7 mouse cellular contexts compared by ENCODE assay signal in the genomic region with DNA sequence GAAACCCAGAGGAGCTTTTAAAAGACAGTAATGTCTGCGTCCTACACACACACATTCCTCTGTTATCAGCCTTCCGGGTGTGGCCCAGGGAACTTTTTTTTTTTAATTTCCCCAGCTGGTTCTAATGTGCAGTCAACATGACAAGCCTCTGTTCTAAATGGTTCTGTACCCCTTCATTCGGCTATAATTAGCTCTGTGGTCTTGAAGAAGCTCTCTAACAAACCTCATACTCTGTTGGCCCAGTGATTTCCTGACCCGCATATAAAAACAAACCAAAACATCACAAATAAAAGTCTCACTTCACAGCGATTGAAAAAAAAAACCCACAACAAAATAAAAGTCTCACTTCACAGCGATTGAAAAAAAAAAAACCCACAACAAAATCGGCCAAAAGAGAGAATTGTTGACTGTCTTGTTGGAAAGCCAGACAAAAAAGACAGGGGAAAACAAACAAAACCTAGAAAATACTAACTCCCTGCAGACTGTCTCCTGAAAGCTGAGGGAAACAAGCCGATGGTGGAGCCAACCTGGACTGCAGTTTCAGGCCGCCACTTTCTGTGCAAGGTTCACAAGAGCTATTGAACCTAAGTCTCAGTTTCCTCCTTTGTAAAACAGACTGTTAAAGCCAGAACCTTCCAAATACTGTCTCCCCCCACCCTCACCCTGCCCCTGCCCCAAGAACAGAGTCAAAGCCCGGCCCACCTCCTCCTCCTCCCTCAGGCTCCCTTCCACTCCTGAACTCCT. TPM values are rescaled to one million over a fixed set of nuclear protein-coding genes. Genes with fewer than 3 reads are reported as not detected.
DNase-seq lines count a peak whose midpoint lies in the region; ATAC-seq and TF ChIP-seq lines count a peak whose summit lies in the region.

No protein-coding gene starts in this region.

- H3K36me3 ChIP-seq in ES-E14 (ENCODE audit: control insufficient read depth, insufficient read depth, low read length, poor library complexity, severe bottlenecking): peaks cover 16% of the 10 kb centered on the region
- peaks cover 34% of the 10 kb centered on the region for H3K36me3 ChIP-seq in heart, embryonic 13.5 days
- H3K36me3 ChIP-seq in liver, embryonic 15.5 days (replicated peaks): peaks cover 13% of the 10 kb centered on the region
- peaks cover 13% of the 10 kb centered on the region for H3K36me3 ChIP-seq in stomach, postnatal 0 days (ENCODE audit: control insufficient read depth, insufficient read depth, low read length)

- no peak overlapping the region; the same call in 1 of the 2 replicates for H3K27ac ChIP-seq in ES-E14 (ENCODE audit: insufficient read depth, low read depth, low read length, poor library complexity, severe bottlenecking)
- H3K27ac ChIP-seq in heart, embryonic 13.5 days (replicated peaks): peak overlapping the region; percentile 92
- H3K27ac ChIP-seq in liver, embryonic 15.5 days (replicated peaks): peak overlapping the region; percentile 90
- peak overlapping the region; percentile 94 for H3K27ac ChIP-seq in stomach, postnatal 0 days (replicated peaks)

- no peak overlapping the region for H3K4me3 ChIP-seq in ES-E14 (ENCODE audit: insufficient read depth in 1 of 2, low read depth in 1 of 2, low read length in 2 of 2, poor library complexity in 1 of 2, severe bottlenecking in 1 of 2)
- H3K4me3 ChIP-seq in heart, embryonic 13.5 days: peak overlapping the region; percentile 94
- H3K4me3 ChIP-seq in liver, embryonic 15.5 days (replicated peaks): peak overlapping the region; percentile 83
- H3K4me3 ChIP-seq in stomach, postnatal 0 days (ENCODE audit: low read depth, low read length): peak overlapping the region; percentile 84

- no peaks in the 10 kb centered on the region for H3K9me3 ChIP-seq in ES-E14 (ENCODE audit: control insufficient read depth, insufficient read depth, low read depth, low read length)
- no peaks in the 10 kb centered on the region for H3K9me3 ChIP-seq in heart, embryonic 13.5 days
- H3K9me3 ChIP-seq in liver, embryonic 15.5 days (replicated peaks): no peaks in the 10 kb centered on the region
- H3K9me3 ChIP-seq in stomach, postnatal 0 days (ENCODE audit: control insufficient read depth, low read length): no peaks in the 10 kb centered on the region

- no peaks in the 10 kb centered on the region for H3K27me3 ChIP-seq in heart, embryonic 13.5 days (replicated peaks)
- no peaks in the 10 kb centered on the region for H3K27me3 ChIP-seq in liver, embryonic 15.5 days
- no peaks in the 10 kb centered on the region for H3K27me3 ChIP-seq in stomach, postnatal 0 days (ENCODE audit: control insufficient read depth, insufficient read depth, low read length)

- peak; percentile 81 for DNase-seq in CD4-positive helper T cell, adult 2 months (ENCODE audit: low read depth, low spot score)
- DNase-seq in ES-E14 (ENCODE audit: low read depth, low spot score): no peak
- DNase-seq in stomach, postnatal 0 days (ENCODE audit: low spot score): peak; percentile 35
- DNase-seq in adrenal gland, postnatal 14 days: no peak
- DNase-seq in urinary bladder, adult 18-20 months (ENCODE audit: low spot score in 2 of 2): no peak

- no peak for TF ChIP-seq EP300 in stomach, postnatal 0 days (optimal IDR thresholded peaks at IDR 0.05)

- 35% methylated on average over 10 of the region's 10 CpGs for WGBS in heart, embryonic 13.5 days
- 22% methylated on average over 10 of the region's 10 CpGs for WGBS in liver, embryonic 15.5 days (ENCODE audit: insufficient replicate concordance)
- WGBS in stomach, postnatal 0 days: 32% methylated on average over 10 of the region's 10 CpGs

- 0 out of 2 replicates have a peak overlapping the region, but pooled peaks have one; percentile 31 for H3K9ac ChIP-seq in ES-E14 (ENCODE audit: insufficient read depth, low read depth, low read length, poor library complexity, severe bottlenecking)
- H3K9ac ChIP-seq in heart, embryonic 13.5 days: peak overlapping the region; percentile 98
- H3K9ac ChIP-seq in liver, embryonic 15.5 days: peak overlapping the region; percentile 93; the same call in 1 of the 2 replicates
- peak overlapping the region; percentile 97 for H3K9ac ChIP-seq in stomach, postnatal 0 days (ENCODE audit: low read length)

- in situ Hi-C loops in ES-E14 (cut with MboI; ENCODE audit: low sequenced_read_pairs in 2 of 2, unreplicated experiment in 2 of 2): no loop called here

- no peak for ATAC-seq in heart, embryonic 13.5 days (ENCODE audit: extremely low read depth, insufficient number of reproducible peaks, low FRiP score, low TSS enrichment)
- ATAC-seq in liver, embryonic 15.5 days (ENCODE audit: insufficient read depth): no peak
- ATAC-seq in stomach, postnatal 0 days (ENCODE audit: low FRiP score, low TSS enrichment): no peak

- no peak for TF ChIP-seq CTCF in stomach, postnatal 0 days (IDR thresholded peaks at IDR 0.05; ENCODE audit: low read depth)

- peak overlapping the region; percentile 95 for H3K4me2 ChIP-seq in heart, embryonic 13.5 days
- peak overlapping the region; percentile 98 for H3K4me2 ChIP-seq in liver, embryonic 15.5 days
- peak overlapping the region; percentile 83 for H3K4me2 ChIP-seq in stomach, postnatal 0 days (replicated peaks; ENCODE audit: low read depth)

- peaks cover 4 to 24% of the 10 kb centered on the region in 2 experiments; a peak in 3 of 4 replicates for H3K4me1 ChIP-seq in ES-E14 (ENCODE audit: control insufficient read depth in 2 of 2, insufficient read depth in 2 of 2, low read length in 2 of 2, poor library complexity in 1 of 2)
- H3K4me1 ChIP-seq in heart, embryonic 13.5 days: peaks cover 82% of the 10 kb centered on the region
- H3K4me1 ChIP-seq in liver, embryonic 15.5 days (replicated peaks): peaks cover 80% of the 10 kb centered on the region
- H3K4me1 ChIP-seq in stomach, postnatal 0 days (replicated peaks; ENCODE audit: control insufficient read depth, insufficient read depth): peaks cover 15% of the 10 kb centered on the region

TF ChIP-seq in ES-E14, 5 proteins besides CTCF, POLR2A, EP300 and RAD21:
- TF ChIP-seq ZNF384 (IDR thresholded peaks at IDR 0.05; ENCODE audit: low read depth, low read length) (peak; percentile 57; the same call in 1 of the 2 replicates), CHD2 (IDR thresholded peaks at IDR 0.05; ENCODE audit: low read depth, low read length) (no peak)

RNA-seq across cellular contexts. Expression of gene Kctd10, which starts 2.0 kb away (rescaled TPM):
- 54.4 and 94.6 TPM in 2 replicates for total RNA-seq in ES-E14 (2012; rRNA removed)
- 87.9 and 93.7 TPM in 2 replicates for polyA plus RNA-seq in heart, embryonic 13.5 days (2015; fragmentation: Nextera tagmentation; extraction: Ambion mirVana)
- polyA plus RNA-seq in liver, embryonic 15.5 days (2015; fragmentation: Nextera tagmentation; extraction: Ambion mirVana): 21.1 and 22.6 TPM in 2 replicates
- polyA plus RNA-seq in stomach, postnatal 0 days (2015; fragmentation: Nextera tagmentation; extraction: Ambion mirVana): 93.4 and 96.4 TPM in 2 replicates
- total RNA-seq in adrenal gland, postnatal 14 days (2021): 65.5 and 75.1 TPM in 2 replicates

RNA-seq across cellular contexts. Expression of gene Ube3b, which starts 2.1 kb away (rescaled TPM):
- total RNA-seq in ES-E14 (2012; rRNA removed): 31.7 and 33.8 TPM in 2 replicates
- polyA plus RNA-seq in heart, embryonic 13.5 days (2015; fragmentation: Nextera tagmentation; extraction: Ambion mirVana): 37.6 and 41.1 TPM in 2 replicates
- polyA plus RNA-seq in liver, embryonic 15.5 days (2015; fragmentation: Nextera tagmentation; extraction: Ambion mirVana): 17.1 and 18.4 TPM in 2 replicates
- polyA plus RNA-seq in stomach, postnatal 0 days (2015; fragmentation: Nextera tagmentation; extraction: Ambion mirVana): 19.4 and 20.9 TPM in 2 replicates
- total RNA-seq in adrenal gland, postnatal 14 days (2021): 61.5 and 74.2 TPM in 2 replicates

Comparison
In these comparisons a context has a peak if more than half of its experiments do, and no peak if none do; other contexts are left out.
1. DNase-seq: peak in CD4-positive helper T cell, adult 2 months (single experiment) and stomach, postnatal 0 days (single experiment); none in ES-E14 (single experiment), adrenal gland, postnatal 14 days (single experiment) and urinary bladder, adult 18-20 months (0 of 2).
2. H3K4me3 ChIP-seq: peak in heart, embryonic 13.5 days (single experiment), liver, embryonic 15.5 days (single experiment) and stomach, postnatal 0 days (single experiment); none in ES-E14 (0 of 2).
3. H3K9ac ChIP-seq: peak in every context shown above with its lines; median percentile 98 in heart, embryonic 13.5 days; 97 in stomach, postnatal 0 days; 93 in liver, embryonic 15.5 days; 31 in ES-E14.
4. Peak in every context shown above with its lines, with median percentiles within 50 percentile points of each other: H3K4me2 ChIP-seq.